Mouse (Mus musculus) limb, embryonic 15.5 days (tissue): ENCODE measurements at regions not wholly inside any gene's neighbourhood (a gene's known extent, or its start where the extent isn't known, plus 50 kb on each side); places are given as distances from the start of the nearest gene placed in this dataset.
A peak's percentile ranks its signal among the peaks of the same experiment; 100 is the strongest.

Source experiments
- ATAC-seq: fragments of 200-750 bp; cut with Nextera tagmentation; 2 replicates; pipeline ENCODE4 v1.8.0; 2017; ENCODE audit warnings: low read depth, moderate TSS enrichment; ENCODE audit not compliant: insufficient number of reproducible peaks, low FRiP score, low TSS enrichment
- H3K27ac ChIP-seq: fragments of 300-500 bp; sonication (generic); 2 replicates; pipeline ENCODE4 v1.5.1; 2015; ENCODE audit warnings: moderate library complexity, mild to moderate bottlenecking, inconsistent platforms
- H3K27me3 ChIP-seq: fragments of 300-500 bp; sonication (generic); 2 replicates; pipeline ENCODE4 v1.6.1; 2015; ENCODE audit warnings: inconsistent platforms
- H3K36me3 ChIP-seq: fragments of 300-500 bp; sonication (generic); 2 replicates; pipeline ENCODE4 v1.6.1; 2015; ENCODE audit warnings: inconsistent platforms
- H3K4me1 ChIP-seq: fragments of 300-500 bp; sonication (generic); 2 replicates; pipeline ENCODE4 v1.6.1; 2015; ENCODE audit warnings: inconsistent platforms
- H3K4me2 ChIP-seq: fragments of 300-500 bp; sonication (generic); 2 replicates; pipeline ENCODE4 v1.6.1; 2015; ENCODE audit warnings: mild to moderate bottlenecking, inconsistent platforms
- H3K4me3 ChIP-seq: fragments of 300-500 bp; sonication (generic); 2 replicates; pipeline ENCODE4 v1.5.1; 2015; ENCODE audit warnings: mild to moderate bottlenecking, inconsistent platforms
- H3K9ac ChIP-seq: fragments of 300-500 bp; sonication (generic); 2 replicates; pipeline ENCODE4 v1.6.1; 2015; ENCODE audit warnings: inconsistent platforms
- H3K9me3 ChIP-seq: fragments of 300-500 bp; sonication (generic); 2 replicates; pipeline ENCODE4 v1.6.1; 2016; ENCODE audit warnings: inconsistent platforms
- WGBS: fragments of 180-500 bp; shearing (Covaris S2); methylation state at CpG from one replicate; pipeline ENCODE4 v1.1.7; 2015; 5-methylcytosine and 5-hydroxymethylcytosine counted together

DNA sequence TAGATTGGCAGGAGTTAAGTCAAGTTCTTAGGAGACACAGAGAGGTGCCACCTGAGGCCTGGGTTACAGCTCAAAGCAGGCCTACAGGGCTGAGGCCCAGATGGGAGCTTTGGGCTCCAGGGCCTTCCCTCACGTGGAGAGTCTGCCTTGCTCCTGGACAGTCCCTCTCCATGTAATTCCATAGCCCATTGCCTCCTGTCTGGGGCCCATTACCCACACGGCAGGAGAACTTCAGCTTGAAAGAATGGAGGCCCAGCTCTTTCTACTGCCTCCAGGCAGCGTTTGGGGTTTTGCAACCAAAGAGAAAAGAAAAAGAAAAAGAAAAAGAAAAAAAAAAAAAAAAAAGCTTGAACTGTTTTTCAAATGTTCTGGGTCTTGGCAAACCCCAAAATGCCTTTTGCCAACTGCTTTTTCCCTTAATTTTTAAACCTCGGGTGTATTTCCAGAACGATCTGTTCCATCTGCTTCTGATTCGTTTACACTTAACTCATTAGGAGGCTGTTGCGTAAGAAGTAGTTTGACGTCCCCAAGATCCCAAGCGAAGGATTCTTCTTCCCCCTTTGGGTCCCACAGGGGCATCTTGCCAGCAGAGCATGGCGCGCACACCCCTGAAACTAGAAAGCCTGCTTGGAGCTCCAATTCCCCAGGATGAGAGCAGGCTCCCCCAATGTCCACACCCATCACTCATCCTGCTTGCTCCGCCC lies 165.4 kb upstream of the Zfp703 start:
- Histone ChIP-seq H3K4me1 (peaks cover 39% of the 10 kb centered on the region), H3K4me2 (no peak overlapping the region), H3K27me3 (peaks cover 13% of the 10 kb centered on the region; the same call in 1 of the 2 replicates), H3K27ac (0 out of 2 replicates have a peak overlapping the region, but pooled peaks have one; percentile 51), H3K36me3 (no peaks in the 10 kb centered on the region), H3K9ac (no peak overlapping the region), H3K9me3 (no peaks in the 10 kb centered on the region), H3K4me3 (no peak overlapping the region)
- 51% methylated on average over 12 of the region's 12 CpGs for WGBS
- ATAC-seq = no peak

- H3K36me3 ChIP-seq = no peaks in the 10 kb centered on the region
- no peaks in the 10 kb centered on the region for H3K9me3 ChIP-seq
- no peak for ATAC-seq
- H3K4me2 ChIP-seq = no peak overlapping the region
- H3K9ac ChIP-seq = no peak overlapping the region
- 0 out of 2 replicates have a peak, but pooled peaks cover 10% of the 10 kb centered on the region for H3K27me3 ChIP-seq
- whole genome bisulfite sequencing = 69% methylated on average over 9 of the region's 9 CpGs
- H3K27ac ChIP-seq = no peak overlapping the region
- peaks cover 23% of the 10 kb centered on the region for H3K4me1 ChIP-seq
- H3K4me3 ChIP-seq = no peak overlapping the region
These were observed 163.8 kb upstream of the Zfp703 start for GRCm38 (mm10) chr8:26813198-26813815.

DNA sequence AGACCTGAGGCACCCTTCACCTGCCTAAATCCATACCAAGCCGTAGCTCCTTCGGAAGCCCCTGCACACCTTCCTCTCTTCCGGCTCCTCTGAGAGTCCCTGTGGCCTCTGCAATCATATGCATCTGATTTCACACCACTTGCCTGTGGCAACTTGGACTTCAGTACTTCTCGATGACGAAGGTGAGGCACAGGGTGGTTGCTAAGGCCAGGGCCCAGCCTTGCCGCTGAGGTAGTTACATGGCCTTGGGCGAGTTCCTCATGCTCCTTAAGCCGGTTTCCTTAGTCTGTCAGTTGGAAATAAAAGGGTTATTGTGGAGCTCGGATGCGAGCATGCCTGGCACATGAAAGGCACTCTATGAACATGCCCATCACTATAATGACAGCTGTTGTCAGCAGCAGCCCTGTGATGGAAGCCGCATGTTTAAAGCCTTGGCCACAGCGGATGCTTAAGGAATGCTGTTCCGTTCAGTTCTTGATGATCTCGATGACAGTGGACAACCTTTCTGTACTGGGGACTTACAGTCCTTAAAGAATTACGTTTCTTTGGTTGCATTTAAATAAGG lies 162.0 kb upstream of the Zfp703 start:
- Histone ChIP-seq H3K9me3 (no peaks in the 10 kb centered on the region), H3K27me3 (0 out of 2 replicates have a peak, but pooled peaks cover 10% of the 10 kb centered on the region), H3K27ac (no peak overlapping the region), H3K4me2 (no peak overlapping the region), H3K4me3 (no peak overlapping the region), H3K4me1 (peaks cover 12% of the 10 kb centered on the region), H3K9ac (no peak overlapping the region), H3K36me3 (no peaks in the 10 kb centered on the region)
- ATAC-seq = no peak
- WGBS = 60% methylated on average over 15 of the region's 15 CpGs

DNA sequence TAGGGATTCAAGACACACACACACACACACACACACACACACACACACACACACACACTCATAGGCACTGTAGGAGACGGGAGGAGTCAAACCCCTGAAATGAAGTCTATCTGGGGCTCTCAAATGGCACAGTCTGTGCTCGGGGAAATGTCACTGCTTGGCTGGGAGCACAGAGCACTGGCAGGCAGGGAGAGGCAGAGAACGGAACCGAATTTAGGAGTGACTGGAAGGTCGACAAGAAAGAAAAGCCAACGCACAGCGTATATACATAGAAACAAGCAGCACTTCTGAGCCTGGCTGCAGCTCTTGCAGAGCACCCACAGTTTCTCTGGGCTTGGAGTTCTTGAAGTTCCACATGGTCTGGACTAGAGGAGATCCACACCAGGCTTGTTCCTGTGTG lies 160.1 kb upstream of the Zfp703 start:
- Histone ChIP-seq H3K4me2 (no peak overlapping the region), H3K27ac (no peak overlapping the region), H3K36me3 (no peaks in the 10 kb centered on the region), H3K4me1 (peaks cover 5% of the 10 kb centered on the region), H3K27me3 (0 out of 2 replicates have a peak, but pooled peaks cover 10% of the 10 kb centered on the region), H3K4me3 (no peak overlapping the region), H3K9me3 (no peaks in the 10 kb centered on the region), H3K9ac (no peak overlapping the region)
- WGBS = 70% methylated on average over 7 of the region's 7 CpGs
- no peak for ATAC-seq

GRCm38 (mm10) chr8:26824189-26824941 lies 152.8 kb upstream of the Zfp703 start:
- no peak overlapping the region for H3K4me3 ChIP-seq
- no peak overlapping the region for H3K4me2 ChIP-seq
- no peaks in the 10 kb centered on the region for H3K36me3 ChIP-seq
- peaks cover 13% of the 10 kb centered on the region for H3K4me1 ChIP-seq
- no peak for ATAC-seq
- H3K27ac ChIP-seq = no peak overlapping the region
- H3K9ac ChIP-seq = no peak overlapping the region
- no peaks in the 10 kb centered on the region for H3K9me3 ChIP-seq
- peaks cover 8% of the 10 kb centered on the region for H3K27me3 ChIP-seq
- WGBS = 68% methylated on average over 8 of the region's 8 CpGs

- H3K4me2 ChIP-seq = no peak overlapping the region
- no peak overlapping the region for H3K4me3 ChIP-seq
- no peaks in the 10 kb centered on the region for H3K9me3 ChIP-seq
- no peak for ATAC-seq
- no peaks in the 10 kb centered on the region for H3K36me3 ChIP-seq
- H3K27me3 ChIP-seq = peaks cover 15% of the 10 kb centered on the region
- H3K9ac ChIP-seq = no peak overlapping the region
- 10% methylated on average over 10 of the region's 10 CpGs for WGBS
- no peak overlapping the region; the same call in 1 of the 2 replicates for H3K27ac ChIP-seq
- H3K4me1 ChIP-seq = peaks cover 33% of the 10 kb centered on the region
These were observed 148.7 kb upstream of the Zfp703 start for GRCm38 (mm10) chr8:26828311-26828909.

GRCm38 (mm10) chr8:26829313-26829712 lies 147.8 kb upstream of the Zfp703 start:
- no peak overlapping the region for H3K4me2 ChIP-seq
- 59% methylated on average over 4 of the region's 4 CpGs for WGBS
- H3K27ac ChIP-seq = no peak overlapping the region; the same call in 1 of the 2 replicates
- no peak for ATAC-seq
- H3K9ac ChIP-seq = no peak overlapping the region
- H3K4me3 ChIP-seq = no peak overlapping the region
- H3K27me3 ChIP-seq = peaks cover 15% of the 10 kb centered on the region
- peaks cover 35% of the 10 kb centered on the region for H3K4me1 ChIP-seq
- H3K36me3 ChIP-seq = no peaks in the 10 kb centered on the region
- H3K9me3 ChIP-seq = no peaks in the 10 kb centered on the region

DNA sequence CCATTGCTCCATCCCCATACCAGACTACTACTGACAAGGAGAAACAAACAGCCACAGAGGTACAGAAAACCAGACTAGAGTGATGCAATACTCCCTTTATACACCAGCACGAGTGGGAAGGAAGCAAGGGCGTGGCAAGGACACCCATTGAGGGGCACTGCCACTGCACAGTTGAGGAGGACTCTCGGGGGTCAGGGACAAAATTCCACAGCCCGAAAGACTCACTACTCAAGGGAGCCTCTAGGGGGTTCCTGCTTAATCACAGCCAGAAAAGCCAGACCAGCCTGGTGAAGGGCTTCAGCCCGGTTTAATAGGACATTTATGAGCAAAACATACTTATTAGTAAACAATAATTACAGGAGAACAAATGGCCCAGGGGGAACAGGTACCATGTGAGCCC lies 146.0 kb upstream of the Zfp703 start:
- Histone ChIP-seq H3K4me1 (peaks cover 35% of the 10 kb centered on the region), H3K9me3 (no peaks in the 10 kb centered on the region), H3K27ac (no peak overlapping the region), H3K36me3 (no peaks in the 10 kb centered on the region), H3K4me2 (no peak overlapping the region), H3K27me3 (peaks cover 21% of the 10 kb centered on the region; the same call in 1 of the 2 replicates), H3K9ac (no peak overlapping the region), H3K4me3 (no peak overlapping the region)
- ATAC-seq = no peak; the same call in 1 of the 2 replicates
- WGBS = 16% methylated on average over 5 of the region's 5 CpGs

DNA sequence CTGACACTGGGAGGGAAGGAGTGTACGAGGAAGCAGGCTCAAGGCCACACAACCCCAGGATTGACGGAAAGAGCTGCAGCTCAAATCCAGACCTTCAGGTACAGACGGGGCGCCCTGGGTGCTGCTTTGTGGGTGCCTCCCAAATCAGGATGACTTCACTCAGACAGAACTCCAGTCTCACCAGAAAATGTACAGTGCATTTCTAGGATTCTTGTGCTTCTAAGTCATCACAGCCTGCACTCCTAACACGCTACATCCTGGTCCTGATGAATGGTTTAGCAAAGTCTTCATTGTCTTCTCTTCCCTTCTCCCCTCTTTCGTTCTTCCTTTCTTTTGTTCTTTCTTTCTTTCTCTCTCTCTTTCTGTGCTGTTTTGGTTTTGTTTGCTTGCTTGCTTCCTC lies 145.3 kb upstream of the Zfp703 start:
- no peak for ATAC-seq
- H3K36me3 ChIP-seq = no peaks in the 10 kb centered on the region
- H3K4me1 ChIP-seq = peaks cover 35% of the 10 kb centered on the region
- no peak overlapping the region for H3K9ac ChIP-seq
- H3K27me3 ChIP-seq = peaks cover 23% of the 10 kb centered on the region; the same call in 1 of the 2 replicates
- 45% methylated on average over 6 of the region's 6 CpGs for WGBS
- H3K4me3 ChIP-seq = no peak overlapping the region
- H3K27ac ChIP-seq = no peak overlapping the region; the same call in 1 of the 2 replicates
- no peaks in the 10 kb centered on the region for H3K9me3 ChIP-seq
- no peak overlapping the region for H3K4me2 ChIP-seq

GRCm38 (mm10) chr8:26832546-26832945 lies 144.6 kb upstream of the Zfp703 start:
- H3K36me3 ChIP-seq = no peaks in the 10 kb centered on the region
- no peak overlapping the region for H3K4me2 ChIP-seq
- H3K27me3 ChIP-seq = peaks cover 18% of the 10 kb centered on the region; the same call in 1 of the 2 replicates
- no peak overlapping the region for H3K27ac ChIP-seq
- no peak overlapping the region for H3K9ac ChIP-seq
- no peak overlapping the region for H3K4me3 ChIP-seq
- H3K4me1 ChIP-seq = peaks cover 35% of the 10 kb centered on the region
- no peak for ATAC-seq
- H3K9me3 ChIP-seq = no peaks in the 10 kb centered on the region
- 50% methylated on average over 3 of the region's 3 CpGs for WGBS

DNA sequence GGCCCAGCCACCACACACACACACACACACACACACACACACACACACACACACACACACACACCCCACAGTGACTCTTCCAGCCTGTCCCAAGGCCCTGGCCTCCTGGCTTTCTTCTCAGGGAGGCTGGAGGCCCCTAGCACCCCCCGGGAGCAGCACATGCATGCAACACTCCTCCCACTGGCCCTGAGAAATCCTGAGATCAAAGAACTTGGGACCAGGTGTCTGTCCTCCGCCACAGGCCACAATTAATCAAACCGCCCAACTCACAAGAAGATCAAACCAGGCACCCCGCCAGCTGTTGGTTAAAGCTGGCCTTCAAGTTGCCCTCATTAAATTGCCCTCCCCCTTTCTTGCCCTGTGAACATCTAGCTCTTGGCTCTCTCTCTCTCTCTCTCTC lies 143.8 kb upstream of the Zfp703 start:
- Histone ChIP-seq H3K9me3 (no peaks in the 10 kb centered on the region), H3K27me3 (peaks cover 19% of the 10 kb centered on the region; the same call in 1 of the 2 replicates), H3K36me3 (no peaks in the 10 kb centered on the region), H3K9ac (no peak overlapping the region), H3K4me1 (peaks cover 32% of the 10 kb centered on the region), H3K4me3 (no peak overlapping the region), H3K27ac (no peak overlapping the region; the same call in 1 of the 2 replicates), H3K4me2 (no peak overlapping the region)
- no peak for ATAC-seq
- 19% methylated on average over 4 of the region's 4 CpGs for WGBS
